Mouse (Mus musculus) stomach, postnatal 0 days (tissue): ENCODE measurements around the gene Emilin3.
A peak's percentile ranks its signal among the peaks of the same experiment; 100 is the strongest.

ENCODE experiments used
- CTCF ChIP-seq: IDR thresholded peaks from 2 replicates; pipeline ENCODE4 v1.5.1; 2016; ENCODE audit warnings: antibody characterized with exemption, low read depth, mild to moderate bottlenecking, moderate library complexity
- EP300 ChIP-seq: optimal IDR thresholded peaks from 2 replicates; pipeline ENCODE3; 2016; ENCODE audit warnings: antibody characterized with exemption

- TF ChIP-seq EP300 (no peak), CTCF (peak; percentile 1; the same call in 1 of the 2 replicates)
These were observed 448 bp downstream of the Emilin3 start for GRCm38 (mm10) chr2:160911558-160912201.
